Mouse (Mus musculus) ES-E14 (cell line): ENCODE results near the gene Smim24. TPM values are rescaled to one million over a fixed set of nuclear protein-coding genes. Genes with fewer than 3 reads are reported as not detected.

Source experiments
- DNase-seq: peaks from one replicate; pipeline ENCODE4 v3.0.0-alpha.2; 2013; ENCODE audit warnings: low read depth, low spot score
- H3K27ac ChIP-seq: 2 replicates; pipeline ENCODE4 v1.5.1; 2012; ENCODE audit warnings: low read depth, mild to moderate bottlenecking, low read length, moderate library complexity, mixed read lengths; ENCODE audit not compliant: poor library complexity, insufficient read depth, severe bottlenecking
- H3K36me3 ChIP-seq: 2 replicates; pipeline ENCODE4 v1.6.1; 2012; ENCODE audit warnings: mild to moderate bottlenecking, low read length, moderate library complexity, mixed read lengths; ENCODE audit not compliant: control insufficient read depth, poor library complexity, insufficient read depth, severe bottlenecking
- H3K4me1 ChIP-seq, 2 experiments: fragments of 150-350 bp in 1 of 2; sonication (generic) in 1 of 2; 2 replicates each; pipeline ENCODE4 v1.6.1; 2012; ENCODE audit warnings: low read length in 2 of 2, mild to moderate bottlenecking in 1 of 2, mixed read lengths in 1 of 2; ENCODE audit not compliant: control insufficient read depth in 2 of 2, insufficient read depth in 2 of 2, poor library complexity in 1 of 2
- H3K4me3 ChIP-seq, 2 experiments: fragments of 150-350 bp in 1 of 2; sonication (generic) in 1 of 2; 2 replicates each; pipeline ENCODE4 v1.5.1; 2012; ENCODE audit warnings: low read length in 2 of 2, low read depth in 1 of 2, mild to moderate bottlenecking in 1 of 2, mixed read lengths in 1 of 2; ENCODE audit not compliant: insufficient read depth in 1 of 2, poor library complexity in 1 of 2, severe bottlenecking in 1 of 2
- H3K9ac ChIP-seq: 2 replicates; pipeline ENCODE4 v1.6.1; 2012; ENCODE audit warnings: low read depth, mild to moderate bottlenecking, low read length, mixed read lengths; ENCODE audit not compliant: poor library complexity, insufficient read depth, severe bottlenecking
- H3K9me3 ChIP-seq: fragments of 150-350 bp; sonication (generic); 2 replicates; pipeline ENCODE4 v1.6.1; 2012; ENCODE audit warnings: low read depth, mild to moderate bottlenecking, low read length; ENCODE audit not compliant: control insufficient read depth, insufficient read depth
- CHD2 ChIP-seq: IDR thresholded peaks from 2 replicates; pipeline ENCODE4 v1.6.1; 2014; ENCODE audit warnings: mild to moderate bottlenecking, low read depth, low read length, inconsistent platforms
- HCFC1 ChIP-seq: IDR thresholded peaks from 2 replicates; pipeline ENCODE4 v1.6.1; 2012; ENCODE audit warnings: low read length, inconsistent platforms, borderline replicate concordance; ENCODE audit not compliant: insufficient read depth
- MAFK ChIP-seq: IDR thresholded peaks from 2 replicates; pipeline ENCODE4 v1.6.1; 2014; ENCODE audit warnings: mild to moderate bottlenecking, low read depth, low read length, inconsistent platforms; ENCODE audit not compliant: insufficient read depth
- ZC3H11A ChIP-seq: IDR thresholded peaks from 2 replicates; pipeline ENCODE4 v1.6.1; 2012; ENCODE audit warnings: low read depth, mild to moderate bottlenecking, inconsistent platforms, low read length, borderline replicate concordance
- ZNF384 ChIP-seq: IDR thresholded peaks from 2 replicates; pipeline ENCODE4 v1.6.1; 2012; ENCODE audit warnings: low read depth, low read length, inconsistent platforms
- in situ Hi-C, 2 experiments: fragments of 600-800 bp; cut with MboI; formaldehyde crosslinking; loops; one replicate each; pipeline ENCODE4 v1.15.1; 2025; ENCODE audit warnings: low sequenced_read_pairs in 2 of 2, inconsistent platforms in 1 of 2; ENCODE audit not compliant: unreplicated experiment in 2 of 2
- total RNA-seq: library from RNA; depleted of rRNA; stranded (reverse); fragments of 300-350 nt; gene quantifications from 2 replicates; pipeline ENCODE4 v1.2.3, GENCODE M21; 2012

Smim24 gene
- total RNA-seq, 1 experiment = 1.7 TPM

GRCm38 (mm10) chr10:81385603-81386306 is 7.1 kb upstream of the Smim24 start:
- TF ChIP-seq HCFC1 (no peak), ZNF384 (no peak), CHD2 (no peak), ZC3H11A (no peak), MAFK (no peak)
- peaks cover 35% of the 10 kb centered on the region for H3K36me3 ChIP-seq
- peaks cover 0 to 11% of the 10 kb centered on the region in 2 experiments; a peak in 2 of 4 replicates for H3K4me1 ChIP-seq
- in situ Hi-C loops = no loop called here
- no peak overlapping the region for H3K27ac ChIP-seq
- no peaks in the 10 kb centered on the region for H3K9me3 ChIP-seq
- DNase-seq = no peak
- H3K9ac ChIP-seq = peak overlapping the region; percentile 93; the same call in 1 of the 2 replicates
- H3K4me3 ChIP-seq = peak overlapping the region; percentile 77 to 86; a peak in 3 of 4 replicates

GRCm38 (mm10) chr10:81387716-81388115 is 5.1 kb upstream of the Smim24 start:
- H3K27ac ChIP-seq = no peak overlapping the region
- peaks cover 0 to 11% of the 10 kb centered on the region in 2 experiments; a peak in 2 of 4 replicates for H3K4me1 ChIP-seq
- TF ChIP-seq MAFK (no peak), HCFC1 (no peak), ZNF384 (no peak), ZC3H11A (no peak), CHD2 (no peak)
- no peak overlapping the region for H3K4me3 ChIP-seq
- in situ Hi-C loops = no loop called here
- no peaks in the 10 kb centered on the region for H3K9me3 ChIP-seq
- no peak for DNase-seq
- H3K9ac ChIP-seq = no peak overlapping the region
- peaks cover 35% of the 10 kb centered on the region for H3K36me3 ChIP-seq

GRCm38 (mm10) chr10:81388505-81389055 is 4.3 kb upstream of the Smim24 start, which contains the start of gene Gm48552:
Gene Gm48552, plus strand, starts transcription at chr10:81389005.
- H3K9me3 ChIP-seq = no peaks in the 10 kb centered on the region
- peaks cover 0 to 16% of the 10 kb centered on the region in 2 experiments; a peak in 2 of 4 replicates for H3K4me1 ChIP-seq
- no peak for DNase-seq
- H3K9ac ChIP-seq = no peak within 1 kb of the TSS
- no peak within 1 kb of the TSS for H3K4me3 ChIP-seq
- H3K27ac ChIP-seq = no peak within 1 kb of the TSS
- TF ChIP-seq HCFC1 (no peak), ZC3H11A (no peak), ZNF384 (no peak), CHD2 (no peak), MAFK (no peak)
- peaks cover 35% of the 10 kb centered on the region for H3K36me3 ChIP-seq
- in situ Hi-C loops = no loop called here

- no peaks in the 10 kb centered on the region for H3K9me3 ChIP-seq
- TF ChIP-seq HCFC1 = no peak
- TF ChIP-seq CHD2 = no peak
- no peak for TF ChIP-seq MAFK
- TF ChIP-seq ZNF384 = no peak
- no peak for TF ChIP-seq ZC3H11A
- no peak overlapping the region for H3K27ac ChIP-seq
- peaks cover 35% of the 10 kb centered on the region for H3K36me3 ChIP-seq
- in situ Hi-C loops = no loop called here
- H3K4me1 ChIP-seq = peaks cover 0 to 19% of the 10 kb centered on the region in 2 experiments; a peak in 2 of 4 replicates
- DNase-seq = no peak
- H3K4me3 ChIP-seq = no peak overlapping the region
- no peak overlapping the region for H3K9ac ChIP-seq
Observed at GRCm38 (mm10) chr10:81389373-81389772, 3.5 kb upstream of the Smim24 start.
